Mouse (Mus musculus) G1E (cell line): ENCODE measurements around the gene Arrdc3. TPM values are rescaled to one million over a fixed set of nuclear protein-coding genes. Genes with fewer than 3 reads are reported as not detected.
A peak's percentile ranks its signal among the peaks of the same experiment; 100 is the strongest.

Experiments used
- ATAC-seq: 2 replicates; pipeline ENCODE4 v1.8.0; 2016; ENCODE audit warnings: mild to moderate bottlenecking; ENCODE audit not compliant: insufficient number of reproducible peaks, poor library complexity, low FRiP score, severe bottlenecking; ENCODE audit errors: extremely low read depth
- DNase-seq: peaks from one replicate; pipeline ENCODE4 v3.0.0; 2012; ENCODE audit warnings: low spot score
- H3K27me3 ChIP-seq: 2 replicates; pipeline ENCODE4 v1.6.1; 2012; ENCODE audit warnings: mild to moderate bottlenecking, low read length, inconsistent platforms; ENCODE audit not compliant: insufficient read depth
- H3K36me3 ChIP-seq: replicated peaks from 2 replicates; pipeline ENCODE3; 2012; ENCODE audit warnings: mild to moderate bottlenecking, inconsistent platforms
- H3K4me1 ChIP-seq: 2 replicates; pipeline ENCODE4 v1.6.1; 2012; ENCODE audit warnings: low read depth, low read length, inconsistent platforms, mixed read lengths; ENCODE audit not compliant: insufficient read depth
- H3K4me3 ChIP-seq: 2 replicates; pipeline ENCODE4 v1.5.1; 2012; ENCODE audit warnings: low read depth, mild to moderate bottlenecking, inconsistent platforms, low read length, moderate library complexity, mixed read lengths
- H3K9me3 ChIP-seq: replicated peaks from 2 replicates; pipeline ENCODE4 v1.6.1; 2012; ENCODE audit warnings: inconsistent platforms
- CTCF ChIP-seq: IDR thresholded peaks from 2 replicates; pipeline ENCODE4 v1.5.1; 2012; ENCODE audit warnings: low read depth, low read length, inconsistent platforms, mixed read lengths
- GATA1 ChIP-seq: IDR thresholded peaks from 2 replicates; pipeline ENCODE4 v1.6.1; 2012; ENCODE audit warnings: borderline replicate concordance, low read length, inconsistent platforms, mixed read lengths
- GATA2 ChIP-seq: IDR thresholded peaks from 2 replicates; pipeline ENCODE4 v1.6.1; 2012; ENCODE audit warnings: low read depth, low read length, inconsistent platforms, borderline replicate concordance
- POLR2AphosphoS5 ChIP-seq: IDR thresholded peaks from 2 replicates; pipeline ENCODE4 v1.6.1; 2012; ENCODE audit warnings: low read depth, low read length, inconsistent platforms; ENCODE audit not compliant: insufficient replicate concordance
- TAL1 ChIP-seq: conservative IDR thresholded peaks from 2 replicates; pipeline ENCODE4 v1.6.1; 2012; ENCODE audit warnings: low read depth, low read length, inconsistent platforms, mixed read lengths
- polyA plus RNA-seq: library from polyadenylated mRNA; stranded (reverse); fragments of >175 nt; gene quantifications from 2 replicates; pipeline ENCODE4 v1.2.3, GENCODE M21; 2012
- total RNA-seq, 2 experiments: library from RNA; stranded (forward) in 1 of 2; stranded (reverse) in 1 of 2; fragments of 200-1000 nt in 1 of 2; fragments of >200 nt in 1 of 2; fragmentation: Nextera tagmentation in 1 of 2; gene quantifications; 2 replicates each; pipeline ENCODE4 v1.2.3; 2014 to 2017

The Arrdc3 gene
- total and polyA plus RNA-seq, 3 experiments = 1.1 to 106 (median 13.3) TPM

DNA sequence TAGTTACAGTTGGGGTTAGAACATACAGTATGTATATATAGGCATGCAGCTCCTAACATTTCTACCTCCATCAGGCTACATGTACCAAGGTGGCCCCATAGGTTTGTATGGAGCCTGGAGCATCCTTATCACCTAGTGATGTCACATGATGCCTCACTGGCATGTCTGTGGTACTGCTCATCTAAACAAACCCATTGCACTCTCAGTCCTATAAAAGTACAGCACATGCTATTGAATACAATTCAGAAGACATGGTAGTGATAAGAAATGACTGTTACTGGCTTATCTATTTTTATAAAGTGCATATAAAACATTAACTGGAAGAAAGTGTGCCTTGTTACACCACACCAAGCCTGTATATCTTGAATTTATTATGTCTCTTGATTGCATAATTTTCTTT lies 30.2 kb downstream of the Arrdc3 start:
- 0 out of 2 replicates have a peak, but pooled peaks cover 3% of the 10 kb centered on the region for H3K27me3 ChIP-seq
- TF ChIP-seq GATA2 = no peak
- TF ChIP-seq TAL1 = no peak
- no peak for TF ChIP-seq GATA1
- TF ChIP-seq CTCF = no peak
- no peak for TF ChIP-seq POLR2AphosphoS5
- no peak for ATAC-seq
- no peaks in the 10 kb centered on the region for H3K36me3 ChIP-seq
- no peaks in the 10 kb centered on the region for H3K4me1 ChIP-seq
- H3K4me3 ChIP-seq = no peak overlapping the region
- H3K9me3 ChIP-seq = no peaks in the 10 kb centered on the region
- DNase-seq = no peak

DNA sequence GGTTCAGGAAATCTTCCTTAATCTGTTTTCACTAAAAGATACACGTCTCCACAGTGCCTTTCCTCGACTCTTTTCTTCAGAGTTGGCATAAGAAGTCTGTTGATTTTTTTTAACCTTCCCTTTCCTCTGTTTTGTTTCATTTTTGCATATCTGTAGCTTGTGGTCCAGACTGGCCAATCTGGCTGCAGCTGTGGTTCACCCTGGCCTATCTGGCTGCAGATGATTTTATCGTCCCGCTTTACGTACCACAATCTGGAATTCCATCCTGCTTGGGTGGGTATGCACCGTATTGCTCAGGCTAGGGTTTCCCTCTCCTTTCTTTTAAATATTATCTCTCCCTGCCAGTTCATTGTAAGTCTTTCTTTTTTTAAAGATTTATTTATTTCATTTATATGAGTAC lies 37.8 kb downstream of the Arrdc3 start:
- Histone ChIP-seq H3K4me3 (no peak overlapping the region), H3K36me3 (no peaks in the 10 kb centered on the region), H3K27me3 (peaks cover 3% of the 10 kb centered on the region; the same call in 1 of the 2 replicates), H3K4me1 (no peaks in the 10 kb centered on the region), H3K9me3 (no peaks in the 10 kb centered on the region)
- TF ChIP-seq GATA1 = no peak
- no peak for TF ChIP-seq CTCF
- no peak for TF ChIP-seq TAL1
- no peak for TF ChIP-seq POLR2AphosphoS5
- TF ChIP-seq GATA2 = no peak
- DNase-seq (no peak), ATAC-seq (no peak)

DNA sequence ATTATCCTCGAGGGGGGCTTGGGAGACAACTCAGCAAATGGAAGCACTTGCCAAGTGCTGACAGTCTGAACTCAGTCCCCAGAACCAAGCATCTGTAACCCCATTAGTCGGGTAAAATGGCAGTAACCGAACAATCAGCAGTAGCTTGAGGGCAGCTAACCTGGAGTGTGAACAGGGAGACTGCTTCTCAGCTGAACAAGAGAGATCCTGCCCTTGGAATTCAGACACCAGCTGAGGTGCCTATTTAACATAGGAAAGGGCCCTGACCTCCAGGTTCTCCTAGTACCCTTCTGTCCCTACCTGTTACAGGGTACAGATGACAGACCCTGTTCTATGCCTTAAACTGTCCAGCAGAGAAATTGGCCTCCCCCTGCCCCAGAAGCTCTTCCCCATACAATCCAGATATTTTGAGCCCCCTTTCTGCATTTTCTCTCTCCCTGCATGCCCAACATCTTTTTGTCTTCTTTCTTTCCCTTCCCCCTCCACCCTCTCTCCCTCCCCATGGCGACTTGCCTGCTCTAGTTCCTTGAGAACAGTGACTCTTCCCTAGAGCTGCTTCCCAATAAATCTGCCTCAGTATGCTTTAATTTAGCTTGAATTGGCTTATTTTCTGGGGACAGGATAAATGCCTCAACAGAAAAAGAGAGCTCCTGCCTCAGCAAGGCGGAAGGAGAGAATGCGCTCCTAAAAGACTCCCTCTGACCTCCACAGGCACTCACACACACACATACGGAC lies 38.6 kb downstream of the Arrdc3 start:
- TF ChIP-seq POLR2AphosphoS5 (no peak), GATA2 (no peak), CTCF (no peak), GATA1 (no peak), TAL1 (no peak)
- Histone ChIP-seq H3K36me3 (no peaks in the 10 kb centered on the region), H3K4me3 (no peak overlapping the region), H3K4me1 (no peaks in the 10 kb centered on the region), H3K9me3 (no peaks in the 10 kb centered on the region), H3K27me3 (peaks cover 3% of the 10 kb centered on the region; the same call in 1 of the 2 replicates)
- no peak for DNase-seq
- no peak for ATAC-seq

GRCm38 (mm10) chr13:80928187-80928586 lies 45.0 kb downstream of the Arrdc3 start:
- ATAC-seq = no peak
- Histone ChIP-seq H3K36me3 (no peaks in the 10 kb centered on the region), H3K9me3 (no peaks in the 10 kb centered on the region), H3K4me1 (peaks cover 22% of the 10 kb centered on the region), H3K4me3 (no peak overlapping the region), H3K27me3 (peaks cover 10% of the 10 kb centered on the region; the same call in 1 of the 2 replicates)
- TF ChIP-seq TAL1 (no peak), CTCF (no peak), GATA2 (no peak), POLR2AphosphoS5 (no peak), GATA1 (no peak)
- DNase-seq = no peak

DNA sequence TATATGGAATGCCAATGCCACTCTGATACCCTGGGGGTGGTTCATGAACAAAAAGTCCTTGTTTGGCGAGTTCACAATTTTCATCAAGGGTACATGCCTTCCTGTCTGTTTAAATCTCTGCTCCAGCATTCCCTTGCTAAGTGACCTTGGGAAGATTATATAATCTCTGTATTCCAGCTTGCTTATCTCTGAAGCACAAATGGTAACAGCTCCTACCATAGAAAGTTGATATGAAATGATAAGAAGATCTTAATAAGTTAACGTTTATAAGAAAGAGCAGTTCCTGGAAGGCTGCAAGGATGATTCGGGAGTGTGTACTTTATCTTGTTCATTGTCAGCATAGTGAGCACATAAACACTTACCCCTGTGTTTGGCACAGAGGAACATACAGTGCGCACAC lies 46.8 kb downstream of the Arrdc3 start:
- Histone ChIP-seq H3K27me3 (peaks cover 15% of the 10 kb centered on the region), H3K4me1 (peaks cover 23% of the 10 kb centered on the region), H3K4me3 (no peak overlapping the region), H3K9me3 (no peaks in the 10 kb centered on the region), H3K36me3 (no peaks in the 10 kb centered on the region)
- DNase-seq (no peak), ATAC-seq (peak; percentile 56)
- TF ChIP-seq GATA1 (no peak), POLR2AphosphoS5 (no peak), TAL1 (no peak), GATA2 (no peak), CTCF (no peak)

DNA sequence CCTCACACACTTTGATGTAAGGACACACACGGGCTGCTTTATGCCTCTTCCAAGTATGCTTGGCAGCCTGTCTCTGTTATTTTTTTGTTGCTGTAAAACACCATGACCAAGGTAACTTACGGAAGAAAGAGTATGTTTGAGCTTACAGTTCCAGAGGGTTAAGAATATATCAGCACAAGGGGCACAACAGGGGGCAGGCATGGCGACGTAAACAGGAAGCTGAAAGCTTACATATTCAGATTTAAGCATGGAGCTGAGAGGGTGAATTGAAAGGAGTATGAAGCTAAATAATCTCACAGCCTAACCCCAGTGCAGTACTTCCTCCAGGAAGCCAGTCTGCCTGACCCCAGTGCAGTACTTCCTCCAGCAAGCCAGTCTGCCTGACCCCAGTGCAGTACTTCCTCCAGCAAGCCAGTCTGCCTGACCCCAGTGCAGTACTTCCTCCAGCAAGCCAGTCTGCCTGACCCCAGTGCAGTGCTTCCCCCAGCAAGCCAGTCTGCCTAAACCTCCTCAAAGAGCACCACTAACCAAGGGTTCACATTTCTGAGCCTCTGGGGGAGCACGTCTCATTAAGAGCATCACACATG lies 49.7 kb downstream of the Arrdc3 start:
- TF ChIP-seq TAL1 = no peak
- no peak for TF ChIP-seq CTCF
- no peak for TF ChIP-seq GATA2
- Histone ChIP-seq H3K9me3 (no peaks in the 10 kb centered on the region), H3K36me3 (no peaks in the 10 kb centered on the region), H3K4me1 (peaks cover 23% of the 10 kb centered on the region), H3K4me3 (no peak overlapping the region), H3K27me3 (peaks cover 12% of the 10 kb centered on the region)
- peak; percentile 62 for ATAC-seq
- no peak for DNase-seq
